Mouse (Mus musculus) layer of hippocampus, postnatal 10 days (tissue): Measurements from ENCODE around the gene Zcchc14. TPM values are rescaled to one million over a fixed set of nuclear protein-coding genes. Genes with fewer than 3 reads are reported as not detected.

Experiments used
- DNase-seq, 2 experiments: peaks; one replicate each; pipeline ENCODE4 v3.0.0; 2021; ENCODE audit warnings: low spot score in 2 of 2
- long read RNA-seq: library from polyadenylated mRNA; stranded (forward); transcript quantifications from one replicate; pipeline ENCODE4 v2.0.0, GENCODE M21; 2023
- total RNA-seq, 2 experiments: library from RNA; stranded (reverse); gene quantifications; 2 replicates each; pipeline ENCODE4 v1.2.3; 2021

The Zcchc14 gene
- total RNA-seq = 10 to 100 TPM; 93.9 to 95.2 TPM
- long read RNA-seq, full-length matches to known transcripts = 6 of 31 reads
- long read RNA-seq, partial matches to known transcripts = 16 of 31 reads
- long read RNA-seq, other reads (novel, unspliced or antisense) = 9 of 31 reads

DNA sequence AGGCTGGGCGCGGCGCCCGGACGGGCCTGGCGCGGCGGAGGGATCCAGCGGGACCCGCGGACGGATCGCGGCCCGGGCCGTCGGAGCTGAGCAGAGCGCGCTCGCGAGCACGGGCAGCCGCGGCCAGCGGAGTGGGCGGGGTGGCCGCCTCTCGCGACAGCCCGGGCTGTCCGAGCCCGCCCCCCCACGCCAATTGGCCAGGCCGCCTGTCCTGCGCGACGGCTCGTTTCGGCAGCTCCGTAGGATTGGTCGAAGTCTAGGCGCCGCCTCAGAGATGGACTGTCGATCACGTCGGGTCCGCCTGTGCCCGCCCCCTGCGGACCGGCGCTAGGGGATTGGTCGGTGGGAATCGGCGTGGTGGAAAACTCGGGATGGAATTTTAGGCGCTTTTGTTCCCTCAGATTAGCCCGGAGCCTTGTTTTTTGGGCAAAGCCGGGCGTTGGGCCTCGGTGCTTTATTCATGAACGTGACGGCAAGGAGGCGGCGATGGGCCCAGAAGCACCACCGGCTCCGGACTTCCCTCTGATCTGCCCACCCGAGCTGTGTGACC is at the start of gene Zcchc14:
TSS of gene Zcchc14 (minus strand) at position 128 of the 550 bp plus-strand sequence.
- DNase-seq = peak; percentile 96 to 98

DNA sequence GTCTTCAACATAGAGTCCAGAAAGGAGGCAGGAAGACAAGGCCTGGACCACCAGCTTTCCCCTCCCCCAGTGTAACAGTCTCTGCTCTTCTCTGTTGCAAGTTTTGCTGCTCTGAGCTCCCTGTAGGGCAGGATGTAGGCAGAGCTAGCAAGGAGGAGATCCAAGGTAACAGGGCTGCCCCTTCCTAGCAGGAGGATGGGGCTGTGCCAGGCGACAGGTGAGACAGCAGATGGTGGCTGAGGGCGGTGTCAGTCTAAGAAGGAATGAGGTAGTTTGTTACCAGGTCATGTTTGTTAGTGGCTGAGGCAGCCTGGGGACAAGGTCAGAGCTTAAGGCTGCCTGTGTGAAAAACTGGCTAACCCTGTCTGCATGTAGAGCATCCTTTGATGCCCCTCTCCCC is 47.2 kb upstream of the Zcchc14 start:
- DNase-seq = no peak

DNA sequence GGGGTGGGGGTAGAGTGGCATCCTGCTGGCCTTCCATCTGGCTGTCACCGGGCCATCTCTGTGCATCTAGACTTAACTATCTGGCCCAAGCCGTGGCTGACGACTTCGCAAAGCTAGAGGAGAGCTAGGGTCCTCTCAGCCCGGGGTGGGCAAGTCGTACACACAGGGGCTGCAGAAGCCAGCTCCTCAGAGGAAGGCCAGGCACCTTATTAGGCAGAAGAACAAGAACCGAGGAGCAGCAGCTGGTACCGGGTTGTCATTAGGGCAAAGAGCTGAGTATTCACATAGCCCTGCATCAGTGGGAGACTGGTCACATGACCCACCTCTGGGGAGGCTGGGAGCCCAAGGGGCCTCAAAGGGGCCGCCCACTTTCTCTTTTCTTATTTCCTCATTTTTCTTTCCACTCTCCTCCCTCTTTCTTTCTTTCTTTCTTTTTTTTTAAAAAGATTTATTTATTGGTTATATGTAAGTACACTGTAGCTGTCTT is 46.0 kb upstream of the Zcchc14 start:
- no peak for DNase-seq

DNA sequence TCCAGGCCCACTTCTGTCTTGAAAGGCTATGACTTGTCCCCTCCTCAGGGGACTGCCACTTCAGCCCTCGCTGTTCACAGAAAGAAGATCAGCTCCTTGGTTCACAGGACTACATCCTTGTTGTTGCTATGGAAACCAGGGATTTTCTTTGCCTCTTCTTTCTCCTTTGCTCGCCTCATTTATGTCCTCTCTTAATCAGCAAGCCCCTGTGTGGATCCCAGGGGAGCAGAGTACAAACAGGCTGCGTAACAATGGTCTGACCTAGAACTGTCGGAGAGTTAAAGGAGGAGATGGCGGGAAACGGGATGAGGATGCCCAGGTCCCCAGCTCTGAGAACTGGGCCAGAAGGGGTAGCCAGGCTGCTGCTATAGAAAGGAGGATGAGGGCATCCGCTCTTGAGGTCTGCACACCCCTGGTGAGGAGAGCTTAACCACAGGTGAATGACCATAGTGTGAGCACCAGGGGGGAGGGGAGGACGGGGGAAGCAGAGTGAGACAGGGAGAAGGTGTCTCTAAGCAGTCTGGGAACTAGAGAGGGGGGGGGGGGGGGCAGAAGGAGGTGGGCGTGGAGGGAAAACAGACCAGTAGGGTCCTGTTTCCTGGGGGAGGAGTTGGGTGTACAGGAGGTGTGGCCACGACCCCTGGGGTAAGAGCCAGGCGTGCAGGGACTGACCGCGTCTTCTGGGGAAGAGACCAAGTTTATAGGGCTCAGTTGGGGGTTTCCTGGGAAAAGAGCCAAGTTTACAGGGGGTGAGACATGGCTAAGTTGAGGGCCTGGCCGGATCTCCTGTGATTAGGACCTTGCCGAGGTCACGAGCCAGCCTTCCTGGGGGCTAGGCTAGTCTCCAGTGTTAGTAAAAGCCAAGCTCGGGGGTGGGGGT is 45.3 kb upstream of the Zcchc14 start:
- no peak for DNase-seq

DNA sequence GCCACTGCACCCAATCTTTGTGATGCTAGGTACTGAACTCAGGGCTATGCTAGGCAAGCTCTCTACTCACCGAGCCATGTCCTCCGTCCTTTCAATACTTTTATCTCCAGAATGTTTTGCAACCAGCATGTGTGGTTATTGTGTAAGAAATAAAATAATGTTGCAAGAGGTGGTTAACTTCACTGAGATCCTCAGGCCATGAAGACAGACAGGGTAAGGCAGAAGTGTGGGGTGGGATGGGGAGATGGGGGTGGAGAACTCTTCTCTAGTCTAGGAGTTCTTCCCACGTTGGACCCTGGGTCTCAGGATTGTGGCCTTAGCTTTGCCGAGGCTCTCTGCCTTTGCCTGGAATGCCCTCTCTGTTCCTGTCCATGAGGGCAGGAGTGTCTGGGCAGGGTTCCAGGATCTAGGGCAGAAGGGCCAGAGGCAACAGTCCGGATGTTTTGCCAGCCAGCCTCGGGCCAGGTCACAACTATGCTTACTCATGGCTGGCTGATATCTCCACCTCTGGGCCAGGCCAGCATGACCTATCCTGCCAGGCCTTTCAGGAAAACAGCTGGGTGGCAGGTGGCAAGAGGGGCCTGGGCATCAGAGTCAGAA is 43.0 kb upstream of the Zcchc14 start:
- no peak for DNase-seq

DNA sequence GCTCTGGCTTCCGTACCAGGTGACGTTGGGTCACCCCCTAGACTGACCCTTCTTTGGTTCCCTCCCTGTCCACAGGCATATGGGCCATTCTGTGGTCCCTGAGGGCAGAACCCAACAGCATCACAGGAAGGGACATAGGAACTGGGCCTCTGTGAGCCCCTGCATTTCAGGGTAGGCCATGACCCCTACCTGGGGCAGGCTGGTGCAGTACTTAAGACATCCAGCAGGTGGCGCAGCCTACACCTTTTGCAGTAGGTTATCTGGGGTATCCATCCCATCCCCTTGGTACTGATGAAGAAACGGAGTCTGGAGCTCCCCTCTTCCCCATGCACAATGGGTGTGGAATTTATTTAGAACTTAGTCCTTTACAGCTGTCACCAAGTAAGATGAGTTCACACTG is 41.8 kb upstream of the Zcchc14 start:
- peak; percentile 55 to 63 for DNase-seq

DNA sequence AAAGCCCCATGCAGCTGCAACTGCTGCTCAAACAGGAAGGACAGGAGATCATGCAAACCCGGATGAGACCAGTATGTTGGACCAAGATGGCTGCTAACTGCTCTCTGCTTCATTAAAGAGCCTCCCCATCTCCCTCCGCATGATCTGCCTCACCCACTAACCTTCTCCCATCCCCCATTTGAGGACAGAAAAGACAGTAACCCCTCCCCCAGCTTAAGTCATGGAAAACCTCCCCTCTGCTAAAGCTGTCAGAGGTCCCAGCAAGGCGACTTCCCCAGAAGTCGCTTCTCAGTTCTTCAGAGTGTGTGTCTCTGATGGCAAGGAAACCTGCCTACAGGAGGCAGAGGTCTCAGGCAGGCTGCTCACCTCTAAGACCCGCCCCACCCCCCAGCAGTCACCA is 35.8 kb upstream of the Zcchc14 start:
- no peak for DNase-seq

DNA sequence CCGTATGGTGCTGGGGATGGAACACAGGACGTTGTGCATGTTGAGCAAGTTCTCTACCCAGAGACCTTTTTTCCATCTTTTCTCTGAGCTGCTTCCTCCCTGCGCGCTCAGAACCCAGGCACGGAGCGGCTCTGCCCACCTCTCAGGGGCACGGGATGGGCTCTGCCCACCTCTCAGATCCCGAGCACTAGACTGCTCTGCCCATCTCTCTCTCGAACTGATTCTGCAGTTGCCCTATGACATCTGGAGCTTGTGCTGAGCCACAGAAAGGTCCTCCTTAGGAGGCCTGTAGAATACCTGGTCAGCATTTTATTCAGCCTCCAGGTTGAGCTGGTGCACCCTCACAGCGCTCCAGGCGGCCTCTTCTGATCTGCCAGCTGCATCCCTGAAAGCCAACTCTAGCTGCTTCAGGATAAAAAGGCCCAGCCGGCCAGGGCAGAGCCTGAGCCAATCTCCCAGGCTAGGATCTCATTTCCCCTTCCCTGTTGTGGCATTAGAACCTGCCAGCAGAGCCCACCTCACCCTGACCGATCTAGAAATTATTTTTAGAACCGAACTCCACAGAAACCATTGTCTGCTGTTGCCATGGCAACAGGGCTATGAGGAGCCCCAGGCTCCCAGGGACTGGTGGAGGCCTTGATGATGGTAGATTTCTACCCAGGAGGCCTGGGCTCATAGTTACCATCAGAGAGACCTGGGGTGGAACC is 34.9 kb upstream of the Zcchc14 start:
- DNase-seq = peak; percentile 52 to 65

DNA sequence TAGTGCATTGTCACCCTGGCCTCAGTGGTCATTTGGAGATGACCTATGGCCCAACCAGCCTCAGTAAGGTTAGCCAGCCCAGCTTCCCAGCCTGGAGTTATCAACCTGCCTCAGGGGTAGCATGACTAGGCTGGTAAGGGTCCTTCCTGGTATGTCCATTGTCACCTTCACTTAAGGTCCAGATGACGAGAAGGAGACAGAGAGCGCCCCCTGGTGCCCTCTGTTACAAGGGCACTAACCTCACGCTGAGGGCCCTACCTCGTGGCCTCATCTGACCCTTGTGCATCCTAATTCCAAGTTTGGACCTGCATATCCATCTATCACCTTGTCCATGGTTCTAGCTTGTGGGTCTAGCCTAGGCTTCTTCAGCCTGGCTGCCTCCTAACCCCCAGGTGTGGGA is 32.7 kb upstream of the Zcchc14 start:
- DNase-seq = peak; percentile 51 to 55

DNA sequence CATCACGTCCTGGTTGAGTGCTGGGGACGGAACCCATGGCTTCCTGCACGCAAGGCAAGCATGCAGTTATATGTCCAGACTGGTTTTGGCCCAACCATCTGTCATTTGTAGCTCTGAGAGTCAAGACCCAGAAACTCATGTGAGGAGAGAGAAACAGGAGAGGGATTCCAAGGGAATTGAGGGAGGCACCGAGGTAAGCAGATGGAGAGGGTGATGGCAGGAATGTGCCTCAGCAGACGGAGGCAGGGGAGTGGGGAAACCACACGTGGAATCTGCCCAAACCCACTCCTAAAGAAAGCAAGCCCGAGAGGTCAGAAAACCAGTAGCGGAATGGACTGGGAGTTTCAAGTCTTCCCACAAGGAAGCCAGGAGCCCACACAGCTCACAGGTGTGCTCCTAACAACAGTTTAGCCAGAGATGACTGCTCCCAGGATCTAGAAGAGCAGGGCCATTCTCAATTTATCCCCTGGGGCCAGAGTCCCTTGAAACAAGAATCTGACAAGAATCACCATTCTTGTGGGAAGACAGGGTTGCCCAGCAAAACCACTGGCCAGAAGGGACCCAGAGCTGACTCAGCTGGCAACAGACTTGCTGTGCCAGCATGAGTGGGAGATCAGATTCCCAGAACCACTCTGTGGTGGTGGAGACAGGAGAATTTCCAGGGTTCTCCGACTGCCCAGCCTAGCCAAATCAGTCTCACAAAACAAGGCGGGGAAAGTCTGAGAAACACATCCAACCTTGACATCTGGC is 30.6 kb upstream of the Zcchc14 start:
- DNase-seq = no peak

DNA sequence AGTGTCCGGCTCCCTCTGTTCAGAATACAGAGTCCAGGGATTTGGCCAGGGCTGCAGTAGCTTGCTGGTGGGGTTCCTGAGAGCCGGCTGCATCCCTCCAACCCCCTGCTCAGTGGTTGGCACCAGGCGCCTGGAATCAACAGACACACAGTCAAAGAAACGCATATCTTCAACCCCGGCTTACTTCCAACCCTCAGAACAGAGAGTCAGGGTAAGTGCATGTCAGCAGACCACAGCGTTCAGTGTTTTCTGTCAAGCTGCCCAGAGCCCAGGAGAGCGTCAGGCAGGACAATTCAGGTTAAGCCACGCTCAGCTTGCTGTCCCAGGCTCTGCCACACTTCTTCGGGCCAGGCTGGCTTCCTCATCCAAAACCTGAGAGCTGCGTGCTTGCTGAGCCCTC is 28.8 kb upstream of the Zcchc14 start:
- DNase-seq = no peak

DNA sequence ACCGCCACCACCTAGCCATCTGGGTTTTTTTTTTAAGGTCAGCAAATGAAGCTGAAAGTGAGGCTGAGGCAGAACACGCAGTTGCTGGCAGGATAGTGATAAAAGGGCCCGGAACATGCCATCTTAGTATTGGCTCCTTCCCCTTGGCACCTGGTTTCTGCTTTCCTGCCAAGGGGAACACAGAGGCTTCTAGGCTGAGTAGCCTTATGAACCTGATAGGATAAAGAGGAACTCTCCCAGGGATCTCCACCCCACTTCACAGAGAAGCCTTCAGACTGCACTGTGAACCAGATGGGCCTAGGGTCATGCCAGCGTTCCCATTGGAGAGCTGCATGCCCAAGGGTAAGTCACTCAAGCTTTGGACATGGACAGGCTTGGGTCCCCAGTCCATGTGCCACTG is 28.2 kb upstream of the Zcchc14 start:
- DNase-seq = no peak

DNA sequence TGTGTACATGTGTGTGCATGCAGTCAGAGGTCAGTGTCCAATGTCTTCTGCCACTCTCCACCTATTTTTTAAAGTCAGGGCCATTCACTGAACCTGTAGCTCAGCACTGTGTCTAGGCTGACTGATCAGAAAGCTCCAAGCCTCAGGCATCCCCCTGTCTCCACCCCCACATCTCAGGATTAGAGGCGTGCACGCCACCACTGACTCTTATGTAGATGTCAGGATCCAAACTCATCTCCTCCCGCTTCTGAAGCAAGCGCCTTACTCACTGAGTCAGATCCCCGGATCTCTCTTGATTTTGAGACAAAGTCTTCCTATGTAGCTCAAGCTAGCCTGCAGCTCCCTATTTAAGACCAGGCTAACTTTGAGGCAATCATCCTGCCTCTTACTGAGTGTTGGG is 26.0 kb upstream of the Zcchc14 start:
- no peak for DNase-seq

DNA sequence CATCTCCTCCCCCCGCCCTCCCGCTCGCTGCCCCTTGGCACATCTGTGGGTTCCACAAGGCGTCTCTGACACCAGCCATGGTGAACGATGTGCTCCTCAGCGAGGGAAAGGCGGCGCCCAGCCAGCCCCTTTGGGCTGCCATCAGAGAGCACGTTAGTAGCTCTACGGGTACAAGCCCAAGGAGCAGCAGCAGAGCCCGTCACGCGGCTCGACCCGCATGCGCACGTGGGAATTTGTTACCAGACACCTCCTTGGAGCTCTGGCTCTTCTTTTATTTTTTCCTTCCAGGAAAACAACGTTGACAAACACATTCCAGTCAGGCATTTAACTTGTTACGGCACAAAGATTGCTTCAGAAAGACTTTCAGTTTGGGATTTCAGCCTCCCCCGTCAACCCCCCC is 23.0 kb upstream of the Zcchc14 start:
- peak in 1 of 2 experiments; percentile 25 for DNase-seq

DNA sequence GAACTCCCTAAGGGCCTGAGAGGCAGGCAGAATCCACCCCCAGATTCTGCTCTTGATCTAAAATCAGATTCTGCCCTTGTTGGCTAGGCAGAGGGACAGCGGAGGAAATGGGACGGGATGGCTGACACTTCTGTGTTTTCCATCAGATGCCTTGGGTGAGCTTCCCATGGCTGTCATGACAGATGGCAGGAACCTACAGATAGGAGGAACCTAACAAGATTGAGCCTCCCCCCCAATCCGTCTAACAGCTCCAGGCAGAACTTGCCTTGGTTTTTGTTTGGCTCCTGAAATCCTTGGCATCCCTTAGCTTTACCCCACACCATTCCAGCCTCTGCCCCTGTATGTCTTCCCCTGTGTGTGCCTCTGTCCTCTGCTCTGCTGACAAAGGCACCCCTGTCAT is 22.5 kb upstream of the Zcchc14 start:
- DNase-seq = no peak

DNA sequence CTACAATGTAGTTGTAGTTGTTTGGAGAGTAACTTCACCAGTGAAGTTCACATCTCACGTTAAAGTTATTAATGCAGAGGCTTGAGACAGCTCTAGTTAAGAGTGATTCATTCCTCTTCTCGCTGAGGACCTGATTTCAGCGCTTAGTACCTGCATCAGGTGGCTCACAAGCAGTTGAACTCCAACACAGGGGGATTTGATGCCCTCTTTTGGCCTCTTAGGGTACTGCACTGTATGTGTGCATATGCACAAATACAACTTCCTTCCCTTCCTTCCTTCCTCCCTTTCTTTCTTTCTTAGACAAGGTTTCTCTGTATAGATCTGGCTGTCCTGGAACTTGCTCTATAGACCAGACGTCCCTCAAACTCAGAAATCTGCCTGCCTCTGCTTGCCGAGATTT is 21.8 kb upstream of the Zcchc14 start:
- peak; percentile 11 to 27 for DNase-seq

DNA sequence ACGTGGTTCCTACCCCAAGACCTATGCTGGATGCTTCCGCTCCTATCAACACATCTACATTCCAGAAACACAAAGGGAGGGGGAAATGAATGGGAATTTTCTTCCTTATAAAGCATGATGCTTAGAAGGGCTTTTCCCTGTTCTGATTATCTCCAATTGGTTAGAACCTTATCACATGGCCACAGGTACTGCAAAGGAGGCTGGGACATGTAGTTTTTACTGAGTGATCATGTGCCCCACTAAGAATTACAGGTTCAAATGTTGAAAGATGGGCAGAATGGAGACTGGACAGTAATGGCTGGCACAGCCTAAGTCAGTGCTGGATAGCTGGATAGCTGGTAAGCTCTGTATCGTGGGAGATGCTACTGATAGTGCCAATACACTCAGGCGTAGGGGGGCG is 21.2 kb upstream of the Zcchc14 start:
- peak; percentile 22 to 34 for DNase-seq

DNA sequence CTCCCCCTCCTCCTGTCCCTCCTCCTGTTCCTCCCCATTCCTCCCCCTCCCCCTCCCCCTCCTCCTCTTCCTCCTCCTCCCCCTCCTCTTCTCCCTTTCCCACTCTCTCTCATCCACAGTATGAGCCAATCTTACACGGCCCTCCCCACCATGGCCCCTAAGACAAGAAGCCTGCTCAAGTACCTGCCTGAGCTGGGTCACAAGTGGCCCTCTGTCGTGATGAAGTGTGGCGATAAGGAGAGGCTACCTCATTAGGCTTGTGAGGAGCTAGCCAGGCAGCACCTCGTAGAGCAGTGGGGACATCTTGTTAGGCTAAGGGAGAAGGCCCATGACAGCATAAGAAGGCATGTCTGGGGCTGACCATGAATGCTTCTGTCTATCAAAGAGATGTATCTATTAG is 20.5 kb upstream of the Zcchc14 start:
- no peak for DNase-seq

DNA sequence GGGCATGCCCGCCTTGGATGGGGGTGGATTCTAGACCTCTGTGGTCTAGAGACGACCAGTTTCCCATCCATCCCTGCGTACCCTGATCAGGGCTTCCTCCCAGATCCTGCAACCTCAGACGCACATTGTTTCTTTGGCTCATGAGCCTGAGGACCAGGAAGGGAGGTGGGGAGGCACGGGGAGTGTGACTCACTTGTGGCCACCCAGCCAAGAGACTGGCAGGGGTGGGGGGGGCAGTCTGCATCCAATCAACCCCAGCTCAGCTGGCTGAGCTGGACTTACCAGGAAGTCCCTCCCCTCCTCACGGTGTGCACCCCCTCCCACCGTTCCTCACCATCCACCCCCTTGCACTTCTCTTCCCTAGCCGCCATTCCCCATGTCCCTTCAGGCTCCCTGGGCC is 16.5 kb upstream of the Zcchc14 start:
- DNase-seq = no peak

DNA sequence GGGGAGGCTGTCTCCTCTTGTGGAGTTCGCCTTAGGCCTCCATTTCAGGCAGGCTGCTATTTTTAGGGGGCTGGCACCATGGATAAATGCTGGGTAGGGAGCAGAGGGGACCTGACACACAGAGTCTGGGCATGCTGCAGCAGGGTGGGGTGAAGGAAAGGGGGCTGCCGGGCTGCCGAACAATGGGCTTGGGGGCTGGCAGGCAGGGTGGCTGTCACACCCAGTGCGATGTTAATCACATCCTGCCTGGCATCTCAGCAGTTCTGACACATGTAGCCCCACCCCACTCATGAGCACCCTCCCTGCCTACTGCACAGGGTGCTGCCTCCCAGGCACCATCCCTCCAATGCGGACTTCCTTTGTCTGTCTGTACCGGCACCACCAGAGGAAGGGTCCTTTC is 15.9 kb upstream of the Zcchc14 start:
- peak; percentile 46 to 59 for DNase-seq
